Mouse (Mus musculus): Measurements from ENCODE around the gene Exoc3l4.
A peak's percentile ranks its signal among the peaks of the same experiment; 100 is the strongest.

Exoc3l4 gene

DNA sequence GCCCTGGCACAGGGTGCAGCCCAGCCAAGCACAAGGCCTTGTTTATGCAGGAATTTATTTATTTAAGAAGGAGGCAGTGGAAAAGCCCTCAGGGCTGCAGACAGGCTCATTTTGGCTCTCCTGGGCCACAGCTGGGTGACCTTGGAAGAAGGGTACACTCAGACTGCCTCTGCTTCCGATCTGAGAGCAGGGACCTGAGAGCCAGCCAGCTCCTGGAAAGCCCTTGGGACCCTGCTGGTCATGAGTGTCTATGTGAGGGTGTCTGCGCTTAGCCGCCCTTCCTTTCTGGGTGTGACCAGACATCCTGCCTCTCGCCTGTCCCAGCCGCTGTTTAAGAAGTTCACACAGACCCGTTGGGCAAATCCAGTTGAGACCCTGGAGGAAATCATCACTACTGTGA lies 33.5 kb downstream of the Exoc3l4 start:
- DNase-seq (ENCODE audit: low read depth, low spot score), result peak; percentile 79

- DNase-seq (ENCODE audit: low read depth, low spot score), result no peak
Measured at GRCm38 (mm10) chr12:111451561-111451960, 34.7 kb downstream of the Exoc3l4 start.

DNA sequence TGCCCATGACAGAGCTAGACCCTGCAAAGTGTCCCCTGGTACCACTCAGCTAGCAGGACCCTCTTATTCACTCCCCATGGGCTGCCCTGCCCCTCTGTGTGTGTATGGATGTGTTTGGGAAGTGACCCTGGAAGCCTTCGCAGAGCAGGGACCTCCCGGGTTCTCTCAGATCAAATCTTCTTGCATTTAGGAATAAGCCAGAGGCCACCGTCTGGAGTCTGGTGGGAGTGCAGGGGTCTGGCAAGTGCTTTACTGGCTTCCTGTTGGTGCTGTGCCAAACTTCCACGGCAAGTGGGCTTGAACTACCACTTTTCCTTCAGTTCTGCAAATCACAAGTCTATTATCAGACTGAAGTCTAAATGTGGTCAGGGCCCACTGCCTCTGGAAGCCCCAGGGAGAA lies 37.2 kb downstream of the Exoc3l4 start:
- no peak for DNase-seq (ENCODE audit: low read depth, low spot score)

DNA sequence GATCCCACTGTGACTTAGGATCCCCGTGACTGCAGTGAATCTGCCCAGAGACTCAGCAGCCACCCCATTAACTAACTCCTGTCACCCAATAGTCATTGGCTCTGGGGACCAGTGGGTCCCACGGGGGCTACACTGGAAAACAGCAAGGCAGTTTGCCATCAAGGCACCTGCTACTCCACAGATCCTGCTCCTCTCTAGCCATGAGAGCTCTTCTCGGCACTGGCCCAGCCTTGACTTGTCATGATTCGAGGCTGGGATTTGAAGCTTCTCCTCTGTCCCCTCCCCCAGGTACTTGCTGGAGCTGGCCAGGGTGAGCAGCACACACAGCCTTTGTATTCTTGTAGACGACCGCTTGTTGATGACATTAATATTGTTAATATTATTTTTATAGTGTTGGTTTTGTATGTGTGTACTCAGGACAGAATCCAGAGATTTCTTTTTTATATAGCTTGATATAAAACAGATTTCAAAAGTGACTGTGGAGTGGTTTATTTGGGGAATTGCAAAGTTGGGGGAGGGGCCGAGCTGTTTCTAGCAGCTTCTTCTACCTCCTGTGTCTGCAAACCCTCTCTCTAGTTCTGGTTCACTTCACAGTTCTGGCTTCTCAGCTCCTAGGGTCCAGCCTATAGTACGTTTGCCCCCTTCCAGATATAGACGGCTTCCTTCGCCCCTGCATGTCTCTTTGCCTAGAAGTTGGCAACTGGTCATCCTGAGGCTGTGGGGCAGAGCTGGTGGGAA lies 37.9 kb downstream of the Exoc3l4 start:
- no peak for DNase-seq (ENCODE audit: low read depth, low spot score)

GRCm38 (mm10) chr12:111455311-111455846 lies 38.6 kb downstream of the Exoc3l4 start:
- peak; percentile 85 for DNase-seq (ENCODE audit: low read depth, low spot score)

DNA sequence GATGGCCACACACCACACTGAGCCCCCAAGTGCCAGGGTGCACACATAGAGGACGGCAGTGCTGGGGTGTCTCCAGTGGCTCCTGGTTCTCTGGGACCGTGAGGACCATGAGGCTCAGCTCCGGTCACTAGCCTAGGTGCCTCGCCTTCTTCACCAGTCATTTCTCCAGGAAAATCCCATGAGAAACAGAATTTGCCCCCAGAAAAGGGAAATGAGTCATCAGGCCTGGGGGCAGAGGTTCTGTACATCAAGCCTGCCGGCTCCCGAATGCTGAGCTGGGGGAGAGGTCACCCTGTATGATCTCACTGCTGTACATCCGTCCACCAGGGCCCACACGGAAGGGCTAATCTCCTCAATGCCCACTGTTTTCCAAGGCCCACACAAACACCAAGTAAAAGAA lies 39.0 kb downstream of the Exoc3l4 start:
- DNase-seq (ENCODE audit: low read depth, low spot score), result no peak

DNA sequence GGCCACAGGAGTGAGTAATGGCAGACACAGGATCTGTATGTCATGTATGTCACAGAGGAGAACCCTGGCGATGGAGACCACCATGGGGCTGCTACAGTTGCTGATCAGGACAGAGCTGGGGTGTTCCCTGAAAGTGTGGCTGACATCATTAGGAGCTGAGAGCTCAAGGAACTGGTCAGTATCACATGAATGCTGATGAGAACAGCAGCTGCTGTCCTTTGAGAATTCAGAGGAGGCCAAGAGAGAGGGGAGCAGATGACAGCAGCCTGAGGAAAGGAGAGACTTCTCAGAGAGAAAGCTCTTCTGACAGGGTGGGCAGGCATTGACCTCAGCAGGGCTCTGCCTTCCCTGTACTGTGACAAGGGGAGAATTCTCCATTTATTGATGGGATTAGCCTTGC lies 40.9 kb downstream of the Exoc3l4 start:
- DNase-seq (ENCODE audit: low read depth, low spot score), result peak; percentile 61

GRCm38 (mm10) chr12:111463570-111463969 lies 46.8 kb downstream of the Exoc3l4 start:
- DNase-seq (ENCODE audit: low read depth, low spot score), result no peak

GRCm38 (mm10) chr12:111466369-111466768 lies 49.6 kb downstream of the Exoc3l4 start:
- no peak for DNase-seq (ENCODE audit: low read depth, low spot score)

GRCm38 (mm10) chr12:111468206-111468605 lies 51.4 kb downstream of the Exoc3l4 start:
- no peak for DNase-seq (ENCODE audit: low read depth, low spot score)

DNA sequence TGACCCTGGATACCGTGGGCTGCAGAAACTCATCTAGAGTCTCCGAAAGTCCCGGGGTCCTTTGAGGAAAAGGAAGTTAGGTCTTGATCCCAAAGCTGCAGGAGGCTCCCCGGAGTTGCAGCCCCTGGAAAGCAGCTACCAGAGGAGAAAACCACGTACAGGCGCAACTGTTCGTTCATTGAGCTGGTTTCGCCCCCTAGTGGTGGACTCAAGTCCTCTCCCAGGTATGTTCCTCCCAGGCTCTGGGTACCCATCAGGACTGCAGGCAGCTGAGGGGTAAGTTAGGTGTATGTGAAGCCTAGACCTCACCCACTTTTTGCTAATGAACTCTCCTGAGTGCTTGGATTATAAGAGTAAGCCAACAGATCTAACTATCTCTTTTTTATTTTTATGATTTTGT lies 52.7 kb downstream of the Exoc3l4 start:
- DNase-seq (ENCODE audit: low read depth, low spot score), result peak; percentile 61

- no peak for DNase-seq (ENCODE audit: low read depth, low spot score)
Measured at GRCm38 (mm10) chr12:111471119-111471518, 54.3 kb downstream of the Exoc3l4 start.

DNA sequence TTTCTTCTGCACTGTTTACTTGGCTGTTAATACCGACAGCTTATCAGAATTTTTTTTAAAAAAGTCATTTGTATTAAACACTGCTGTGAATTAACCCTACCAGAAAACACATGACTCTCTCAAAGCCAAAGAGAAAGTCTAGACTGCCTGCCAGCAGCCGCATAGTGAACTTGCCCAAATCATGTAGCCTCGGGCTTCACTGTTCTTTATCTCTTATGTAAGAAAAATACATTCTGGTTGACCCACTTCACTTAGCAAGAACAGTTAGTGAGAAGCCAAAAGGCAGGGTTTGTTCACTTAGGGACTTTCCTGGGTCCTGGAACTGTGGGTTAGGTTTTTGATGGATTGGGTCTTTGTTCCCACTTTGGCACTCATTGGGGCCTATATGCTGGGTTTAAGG lies 54.9 kb downstream of the Exoc3l4 start:
- DNase-seq (ENCODE audit: low read depth, low spot score), result no peak

- no peak for DNase-seq (ENCODE audit: low read depth, low spot score)
Measured at GRCm38 (mm10) chr12:111472886-111473285, 56.1 kb downstream of the Exoc3l4 start.

DNA sequence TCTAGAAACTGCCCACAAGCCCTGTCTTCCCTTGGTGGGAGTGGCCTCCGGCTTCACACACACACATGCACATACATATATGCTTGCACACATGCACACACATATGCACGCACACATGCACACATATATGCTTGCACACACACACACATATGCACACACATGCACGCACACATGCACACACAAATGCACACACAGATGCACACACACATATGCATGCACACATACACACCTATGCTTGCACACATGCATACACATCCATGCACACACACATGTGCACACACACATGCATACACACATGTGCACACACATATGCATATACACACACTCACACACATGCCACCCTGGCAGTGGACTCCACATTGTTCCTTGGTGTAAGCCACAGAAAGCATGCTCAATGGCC lies 57.6 kb downstream of the Exoc3l4 start:
- DNase-seq (ENCODE audit: low read depth, low spot score), result no peak

- DNase-seq (ENCODE audit: low read depth, low spot score), result peak; percentile 85
Measured at GRCm38 (mm10) chr12:111474893-111475643, 58.3 kb downstream of the Exoc3l4 start.

- no peak for DNase-seq (ENCODE audit: low read depth, low spot score)
Measured at GRCm38 (mm10) chr12:111478924-111479323, 62.1 kb downstream of the Exoc3l4 start.

- DNase-seq (ENCODE audit: low read depth, low spot score), result no peak
Measured at GRCm38 (mm10) chr12:111479917-111480316, 63.1 kb downstream of the Exoc3l4 start.
